Mouse (Mus musculus): ENCODE results near the gene Spats2.

The Spats2 gene

DNA sequence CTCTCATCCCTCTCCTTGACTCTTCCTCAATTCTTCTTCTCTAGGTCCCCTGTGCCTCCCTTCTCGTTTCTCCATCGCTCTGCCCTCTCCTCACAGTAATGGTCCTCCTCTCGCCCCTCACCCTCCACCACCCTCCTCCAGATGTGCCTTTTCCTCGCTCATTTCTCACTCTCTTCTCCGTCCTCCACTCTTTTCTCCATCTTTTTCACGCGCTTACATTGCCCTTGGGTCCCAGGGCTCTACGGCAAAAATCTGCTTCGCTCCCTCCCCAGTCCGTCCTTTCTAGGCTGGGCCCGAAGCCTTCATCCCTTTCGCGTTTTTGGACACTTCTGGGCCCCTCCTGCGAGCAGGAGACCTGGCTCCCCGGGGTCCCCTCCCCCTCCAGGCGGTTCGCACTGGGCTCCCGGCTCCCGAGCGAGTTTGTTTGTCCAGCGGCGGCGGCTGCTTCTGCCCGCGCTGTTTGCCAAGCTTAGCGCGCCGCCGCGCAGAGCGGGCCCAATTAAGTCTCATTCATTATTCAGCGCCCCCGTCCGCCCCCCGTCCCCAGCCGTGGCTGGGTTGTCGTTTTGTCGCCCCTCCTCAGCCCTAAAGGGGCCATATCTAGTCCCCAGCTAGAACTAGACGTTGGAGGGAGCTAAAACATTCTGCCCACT, 27.8 kb upstream of the Spats2 start:
- no peak for DNase-seq (ENCODE audit: low spot score)

DNA sequence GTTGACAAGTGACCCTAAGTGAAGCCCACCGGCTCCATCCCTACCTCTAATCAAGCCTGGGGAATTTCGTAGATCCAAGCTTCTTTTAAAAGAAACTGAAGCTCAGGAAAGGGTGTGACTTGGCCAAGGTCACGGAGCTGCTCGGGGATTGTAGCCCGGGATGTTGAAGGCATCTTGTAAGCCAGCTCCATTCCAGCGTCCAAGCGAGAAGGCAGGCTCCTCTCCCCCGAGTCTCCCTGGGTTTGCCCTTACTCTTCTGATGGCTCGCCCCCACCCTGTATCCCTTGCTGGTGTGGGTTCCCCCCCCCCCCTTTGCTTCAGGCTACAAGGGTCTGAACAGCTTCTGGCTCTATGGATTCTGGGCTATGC, 27.2 kb upstream of the Spats2 start:
- no peak for DNase-seq (ENCODE audit: low spot score)

DNA sequence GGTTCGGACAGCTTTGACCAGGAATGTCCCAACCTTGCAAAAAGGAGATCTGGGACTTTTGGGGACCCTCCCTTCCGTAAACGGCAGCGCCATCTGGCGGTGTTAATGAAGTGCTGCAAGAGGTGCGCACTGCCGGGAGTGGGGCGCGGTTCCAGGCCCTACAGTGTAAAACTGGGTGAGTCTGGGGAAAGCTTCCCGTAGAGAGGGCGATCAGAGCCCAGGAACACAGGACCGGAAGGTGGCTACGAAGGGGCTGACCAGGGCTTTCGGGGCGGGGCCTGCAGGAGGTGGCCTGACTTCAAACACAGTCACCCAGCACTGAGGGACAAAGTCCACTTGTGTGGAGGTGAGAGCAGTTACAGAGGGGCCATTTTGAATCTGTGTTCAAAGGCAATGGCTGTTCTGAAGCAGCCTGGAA, 26.6 kb upstream of the Spats2 start:
- DNase-seq (ENCODE audit: low spot score) = peak; percentile 45

DNA sequence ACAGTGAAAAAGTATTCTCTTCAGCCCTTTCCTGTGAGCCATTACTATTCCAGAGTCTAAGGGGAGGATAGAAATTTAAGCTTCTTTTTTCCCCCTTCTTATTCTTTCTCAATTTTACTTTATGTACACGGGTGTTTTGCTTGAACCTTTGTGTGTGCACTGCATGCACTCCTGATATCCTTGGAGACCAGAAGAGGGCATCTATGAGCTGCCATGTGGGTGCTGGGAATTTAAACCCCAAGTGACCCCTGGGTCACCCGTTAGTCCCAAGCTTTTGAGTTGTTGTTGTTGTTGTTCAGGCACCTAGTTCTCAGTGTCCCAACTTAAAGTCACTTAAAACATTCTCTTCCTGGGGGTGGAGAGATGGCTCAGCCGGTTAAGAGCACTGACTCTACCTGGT, 25.7 kb upstream of the Spats2 start:
- no peak for DNase-seq (ENCODE audit: low spot score)

DNA sequence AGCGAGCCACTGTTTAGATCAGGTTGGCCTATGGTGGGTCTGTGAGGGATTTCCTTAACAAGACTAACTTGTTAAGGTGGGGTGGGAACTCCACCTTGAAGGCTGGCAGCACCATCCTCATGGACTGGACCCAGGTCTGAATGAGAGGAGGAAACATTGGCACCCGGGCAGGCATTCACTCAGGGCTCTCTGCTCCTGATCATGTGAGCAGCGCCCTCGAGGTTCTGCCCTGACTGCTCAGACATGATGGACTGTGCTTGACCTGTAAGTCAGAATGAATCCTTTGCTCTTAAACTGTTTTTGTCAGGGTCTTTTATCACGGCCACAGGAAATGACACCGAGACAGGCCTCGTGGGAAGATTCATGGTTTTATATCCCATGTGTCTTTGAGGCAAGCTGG, 20.5 kb upstream of the Spats2 start:
- no peak for DNase-seq (ENCODE audit: low spot score)

DNA sequence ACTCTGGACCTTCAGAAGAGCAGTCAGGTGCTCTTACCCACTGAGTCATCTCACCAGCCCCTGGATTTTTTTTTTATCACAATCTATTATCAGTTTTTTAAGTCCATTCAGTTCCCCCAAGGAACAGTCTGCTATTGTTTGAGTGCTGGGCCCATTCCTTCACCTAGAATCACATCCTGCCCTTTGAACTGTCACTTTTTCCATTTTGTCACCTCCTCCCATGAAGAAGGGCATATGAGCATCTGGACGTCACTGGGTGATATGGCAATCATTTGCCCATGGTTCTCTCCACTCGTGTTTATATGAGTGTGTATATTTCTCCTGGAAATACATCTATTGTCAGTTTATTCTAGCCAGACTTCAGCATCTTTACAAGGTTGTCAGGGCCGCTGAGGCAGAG, 17.9 kb upstream of the Spats2 start:
- DNase-seq (ENCODE audit: low spot score) = no peak

DNA sequence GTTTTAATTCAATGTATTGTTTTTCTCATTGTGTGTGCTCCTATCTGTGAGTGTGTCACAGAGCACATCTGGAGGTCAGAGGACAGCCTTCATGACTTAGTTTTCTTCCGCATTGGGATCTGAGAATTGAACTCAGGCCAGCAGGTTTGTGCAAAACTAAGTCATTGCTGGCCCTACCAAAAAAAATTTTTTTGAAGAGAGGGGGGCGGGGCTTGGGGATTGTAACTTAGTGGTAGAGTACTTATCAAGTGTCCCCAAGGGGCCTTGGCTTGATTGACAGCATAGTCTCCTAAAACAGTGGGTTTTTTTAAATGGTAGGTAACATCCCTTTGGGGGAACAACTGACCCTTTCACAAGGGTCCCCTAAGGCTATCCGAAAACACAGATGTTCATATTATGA, 14.6 kb upstream of the Spats2 start:
- peak; percentile 26 for DNase-seq (ENCODE audit: low spot score)

DNA sequence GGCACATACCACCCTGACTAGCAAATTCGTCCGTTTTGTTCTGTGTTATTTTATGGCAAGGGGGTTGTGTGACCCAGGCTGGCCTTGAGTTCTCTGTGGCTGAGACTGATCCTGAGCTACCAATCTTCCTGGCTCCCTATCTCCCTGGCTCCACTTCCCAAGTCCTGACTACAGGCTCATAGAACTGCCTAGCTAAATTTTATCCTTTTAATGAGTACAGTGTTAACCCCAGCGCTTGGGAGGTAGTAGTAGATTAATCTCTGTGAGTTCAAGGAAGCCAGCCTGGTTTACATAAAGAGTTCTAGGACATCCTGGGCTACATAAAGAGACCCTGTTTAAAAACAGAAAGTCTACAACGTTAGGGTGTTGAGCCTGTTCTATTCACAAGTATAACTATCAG, 13.9 kb upstream of the Spats2 start:
- no peak for DNase-seq (ENCODE audit: low spot score)

DNA sequence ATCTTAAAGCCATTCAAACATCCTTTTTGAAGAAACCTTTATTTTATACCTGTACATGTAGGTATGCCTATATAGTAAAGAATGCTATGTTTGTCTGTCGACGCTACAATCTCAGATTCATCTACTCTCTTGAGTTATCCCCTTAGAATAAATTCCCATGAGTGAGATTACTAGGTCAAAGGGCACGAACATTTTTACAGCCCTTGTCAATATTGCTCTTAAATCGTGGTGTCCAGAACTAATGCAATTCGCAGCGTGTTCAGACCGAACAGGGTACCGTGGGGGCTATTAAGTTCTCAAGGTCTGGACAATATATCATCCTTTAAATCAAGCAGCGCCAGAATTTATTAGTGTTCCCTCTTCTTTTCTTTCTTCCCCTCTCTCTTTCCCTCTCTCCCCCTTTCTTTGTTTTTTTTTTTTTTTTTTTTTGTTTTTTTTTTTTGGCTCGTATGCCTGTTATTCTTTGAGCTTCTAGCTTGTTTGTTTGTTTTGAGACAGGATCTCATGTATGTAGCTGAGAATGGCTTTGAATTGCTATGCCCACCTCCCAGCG, 12.8 kb upstream of the Spats2 start:
- no peak for DNase-seq (ENCODE audit: low spot score)

DNA sequence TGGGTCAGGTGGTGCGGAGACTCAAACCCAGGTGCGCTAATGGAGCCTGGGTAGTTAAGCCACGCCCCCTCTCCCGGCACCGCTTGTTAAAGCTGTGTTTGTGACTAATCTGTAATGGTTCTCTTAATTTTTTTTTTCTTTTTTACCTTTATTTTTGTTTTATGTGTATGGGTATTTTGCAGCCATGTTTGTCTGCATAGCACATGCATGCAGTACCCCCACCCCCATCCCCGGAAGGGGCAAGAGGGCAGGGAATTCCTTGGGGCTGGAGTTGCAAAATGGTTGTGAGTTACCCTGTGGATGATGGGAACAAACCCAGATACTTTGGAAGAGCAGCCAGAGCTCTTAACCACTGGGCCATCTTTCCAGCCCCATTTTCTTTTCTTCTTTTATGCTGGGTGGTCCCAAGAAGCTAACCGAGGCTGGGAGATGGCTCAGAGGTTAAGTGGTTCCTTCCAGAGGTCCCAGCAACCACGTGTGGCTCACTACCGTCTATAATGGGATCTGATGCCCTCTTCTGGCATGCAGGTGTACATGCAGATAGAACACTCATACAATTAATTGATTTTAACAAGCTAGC, 12.2 kb upstream of the Spats2 start:
- DNase-seq (ENCODE audit: low spot score) = no peak

DNA sequence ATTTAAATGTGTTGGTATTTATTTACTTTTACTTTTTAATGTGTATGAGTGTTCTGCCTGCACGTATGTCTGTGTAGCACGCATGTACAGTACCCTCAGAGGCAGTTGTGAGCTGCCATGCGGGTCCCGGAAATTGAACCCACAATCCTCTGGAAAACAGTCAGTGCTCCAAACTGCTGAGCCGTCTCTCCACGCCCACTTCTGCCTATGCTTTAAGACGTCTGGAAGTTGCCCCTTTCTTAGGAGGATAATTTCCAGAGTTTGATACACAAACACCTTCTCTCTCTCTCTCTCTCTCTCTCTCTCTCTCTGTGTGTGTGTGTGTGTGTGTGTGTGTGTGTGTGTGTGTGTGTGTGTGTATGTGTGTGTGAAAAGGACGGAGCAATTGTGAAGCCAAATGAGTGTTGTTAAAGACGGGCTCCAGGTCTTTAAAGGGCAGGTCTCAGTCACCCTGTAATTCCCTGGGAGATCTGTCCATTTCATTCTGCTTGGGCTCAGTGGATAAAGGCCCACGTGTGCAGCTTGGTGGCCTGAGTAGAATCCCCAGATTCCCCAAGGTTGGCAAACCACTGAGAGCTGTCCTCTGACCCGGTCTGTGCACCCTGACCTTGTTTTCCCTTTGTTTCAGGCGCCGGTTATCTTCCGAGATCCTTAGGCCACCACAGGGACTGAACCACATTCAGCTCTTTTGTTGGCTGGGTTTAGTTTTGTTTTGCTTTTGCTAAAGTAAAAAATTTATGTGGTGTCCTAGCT, 11.2 kb upstream of the Spats2 start:
- DNase-seq (ENCODE audit: low spot score) = peak; percentile 36

DNA sequence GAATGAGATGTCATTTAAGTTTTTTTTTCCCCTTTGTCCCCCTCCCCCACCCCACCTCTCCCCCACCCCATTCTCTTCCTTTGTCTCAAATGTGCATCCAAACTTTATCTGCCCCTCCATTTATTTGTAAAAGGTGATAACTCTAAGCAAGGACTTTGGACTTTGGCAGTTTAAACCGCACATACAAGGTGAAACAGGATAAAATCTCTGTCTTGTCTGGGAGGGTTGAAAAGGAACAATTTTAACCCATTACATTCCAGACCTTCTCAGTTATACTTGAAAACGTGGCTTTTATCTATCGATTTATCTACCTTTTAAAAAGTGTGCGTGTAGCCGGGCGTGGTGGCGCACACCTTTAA, 10.7 kb upstream of the Spats2 start:
- DNase-seq (ENCODE audit: low spot score) = no peak

DNA sequence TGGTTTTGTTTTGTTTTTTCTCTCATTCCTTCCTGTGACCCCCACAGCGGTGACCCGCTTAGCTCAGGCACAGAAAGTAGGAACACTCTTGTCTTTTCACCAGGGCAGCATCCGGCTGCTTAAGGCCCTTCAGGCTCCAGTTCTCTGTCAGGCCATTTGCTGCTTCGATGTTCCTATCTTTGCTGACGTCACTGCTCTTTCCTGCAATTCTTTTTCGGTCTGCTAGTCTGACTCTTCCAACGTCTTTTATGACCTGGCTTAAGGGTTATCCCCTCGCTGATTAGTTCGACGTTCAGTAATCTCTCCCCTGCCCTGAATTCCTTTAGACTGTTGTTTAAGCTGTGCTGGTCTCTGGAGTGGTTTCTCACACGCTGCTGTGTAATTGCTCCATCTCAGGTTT, 9.2 kb upstream of the Spats2 start:
- no peak for DNase-seq (ENCODE audit: low spot score)

DNA sequence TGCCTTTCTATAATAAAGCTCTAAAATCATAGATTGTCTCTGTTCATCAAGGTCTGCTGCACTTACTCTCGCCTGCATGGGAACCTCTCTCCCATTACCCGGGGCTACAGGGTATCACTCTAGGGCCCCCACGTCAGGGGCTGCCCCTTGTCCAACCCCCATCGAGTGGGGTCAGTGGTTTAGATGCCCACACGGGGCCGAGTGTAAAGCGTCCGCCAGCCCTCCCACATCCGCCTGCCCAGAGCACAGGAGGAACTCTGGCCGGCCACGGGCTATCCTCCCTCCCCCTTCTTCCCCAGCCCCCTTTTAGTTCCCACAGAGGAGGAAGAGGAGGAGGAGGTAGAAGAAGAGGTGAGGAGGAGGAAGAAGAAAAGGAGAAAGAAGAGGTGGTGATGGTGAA, 4.9 kb upstream of the Spats2 start:
- no peak for DNase-seq (ENCODE audit: low spot score)

DNA sequence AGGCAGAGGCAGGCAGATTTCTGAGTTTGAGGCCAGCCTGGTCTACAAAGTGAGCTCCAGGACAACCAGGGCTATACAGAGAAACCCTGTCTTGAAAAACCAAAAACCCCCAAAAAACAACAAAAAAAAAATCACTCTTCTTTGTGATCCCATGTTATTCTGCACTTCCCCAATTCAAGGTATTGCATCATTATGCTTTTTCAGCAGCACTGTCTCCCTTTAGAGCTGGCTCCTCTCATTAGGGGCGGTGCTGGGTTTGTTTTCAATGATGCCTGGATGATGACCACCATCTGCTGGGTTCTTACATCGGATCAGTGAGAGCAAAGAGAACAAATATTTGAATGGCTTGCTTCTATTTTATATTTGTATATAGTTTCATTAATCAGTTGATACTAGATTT, 3.1 kb upstream of the Spats2 start:
- DNase-seq (ENCODE audit: low spot score) = no peak

DNA sequence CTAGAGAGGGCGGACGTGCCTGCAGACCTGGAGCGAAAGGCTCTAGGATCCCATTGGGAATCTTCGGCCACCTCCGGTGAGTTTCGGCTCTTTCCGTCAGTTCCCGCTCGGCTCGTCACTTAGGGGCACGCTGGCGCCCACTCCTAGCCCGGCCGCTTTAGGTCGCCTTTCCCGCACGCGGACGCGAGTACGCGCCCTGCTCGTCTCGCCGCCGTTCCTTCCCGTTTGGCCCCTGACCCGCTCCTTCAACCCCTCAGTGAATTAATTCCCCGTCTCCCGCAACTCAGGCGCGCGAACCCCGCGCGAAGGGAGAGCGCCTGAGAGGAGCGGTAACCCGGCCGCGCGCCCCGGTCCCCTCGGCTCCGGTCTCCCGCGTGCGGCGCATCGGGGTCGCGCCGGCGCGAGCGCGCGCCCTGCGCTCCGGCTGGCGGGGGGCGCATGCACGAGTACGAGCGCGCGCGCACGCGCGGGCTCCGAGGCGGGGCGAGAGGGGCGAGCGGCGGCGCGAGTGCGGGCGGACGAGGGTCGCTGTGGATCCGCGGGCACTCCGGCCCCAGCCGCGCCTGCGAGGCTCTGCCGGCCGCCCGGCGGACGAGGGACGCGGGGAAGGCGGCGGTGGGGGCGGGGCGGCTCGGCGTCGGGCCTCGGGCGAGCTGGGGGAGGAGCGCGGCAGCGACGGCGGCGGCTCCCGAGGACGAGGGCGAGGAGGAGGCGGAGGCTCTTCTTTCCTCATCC, 532 bp downstream of the Spats2 start:
- peak; percentile 65 for DNase-seq (ENCODE audit: low spot score)

DNA sequence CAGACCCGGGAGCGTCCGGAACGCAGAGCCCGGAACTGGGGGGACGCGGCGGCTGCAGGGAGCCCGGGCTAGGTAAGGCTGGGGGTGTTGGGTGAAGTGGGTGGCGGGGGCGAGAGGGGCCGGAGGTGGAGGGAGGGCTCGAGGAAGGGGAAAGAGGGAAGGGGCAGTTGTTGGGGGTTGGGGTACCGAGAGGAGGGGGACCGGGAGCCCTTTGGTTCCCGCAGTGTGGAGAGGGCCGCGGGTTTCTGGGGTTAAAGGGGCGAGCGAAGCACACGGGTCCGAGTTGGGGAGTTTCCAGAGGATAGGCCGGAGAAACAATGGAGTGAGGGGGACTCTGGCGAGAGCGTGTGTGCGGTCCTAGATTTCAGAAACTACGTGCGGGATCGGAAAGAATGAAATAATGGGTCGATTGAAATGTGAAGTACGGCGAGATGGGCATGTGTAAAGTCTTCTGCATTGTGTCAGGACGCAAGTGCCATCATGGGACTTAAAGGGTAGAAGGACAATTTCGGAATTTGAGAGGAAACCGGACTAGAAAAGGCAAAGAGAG, 1.2 kb downstream of the Spats2 start:
- DNase-seq (ENCODE audit: low spot score) = peak; percentile 39

DNA sequence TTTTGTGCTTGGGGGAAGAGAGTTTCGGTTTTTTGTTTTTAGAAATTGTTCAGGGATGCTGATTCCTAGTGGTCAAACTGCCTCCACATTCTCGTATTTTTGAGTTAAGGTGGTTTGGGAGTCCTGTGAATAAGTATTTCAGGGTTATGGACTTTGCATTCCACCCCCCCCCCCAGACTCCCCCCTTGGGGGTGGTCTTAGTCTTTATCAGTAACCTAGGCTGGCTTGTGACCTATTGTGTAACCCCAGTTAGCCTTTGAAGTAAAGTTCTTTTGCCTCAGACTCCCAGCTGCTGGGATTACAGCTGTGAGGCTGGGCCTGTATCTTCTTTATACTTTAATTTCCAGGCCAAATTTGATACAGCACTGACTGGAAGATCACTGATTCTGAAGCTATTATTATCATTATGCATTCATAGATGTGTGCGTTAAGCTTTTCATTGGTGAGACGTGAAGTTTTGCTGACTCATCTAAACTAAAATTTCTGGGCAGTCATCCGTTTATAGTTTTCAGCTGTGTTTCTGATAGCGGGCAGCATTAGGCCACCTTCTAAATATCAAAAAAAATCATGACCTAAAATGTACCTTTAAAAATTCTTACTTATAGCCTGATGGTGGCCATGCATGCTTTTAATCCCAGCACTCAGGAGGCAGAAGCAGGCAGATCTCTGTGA, 2.3 kb downstream of the Spats2 start:
- no peak for DNase-seq (ENCODE audit: low spot score)

DNA sequence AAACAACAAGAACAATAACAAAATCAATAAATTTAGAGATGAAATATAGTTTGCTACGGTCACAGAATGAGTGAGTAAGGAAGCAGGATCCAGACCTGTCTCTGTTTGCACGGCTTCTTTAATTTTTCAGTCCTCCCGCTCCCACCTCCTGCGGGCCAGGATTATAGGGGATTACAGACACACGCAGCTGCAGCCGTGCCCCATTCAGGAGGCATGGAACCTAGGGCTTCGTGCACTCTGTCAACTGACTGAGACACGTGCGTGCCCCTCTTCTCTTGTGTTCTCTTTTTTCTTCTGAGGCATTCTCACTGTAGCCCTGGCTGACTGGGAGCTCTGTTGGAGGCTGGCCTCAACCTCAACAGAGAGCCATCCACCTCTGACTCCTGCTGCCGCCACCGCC, 3.7 kb downstream of the Spats2 start:
- DNase-seq (ENCODE audit: low spot score) = no peak

DNA sequence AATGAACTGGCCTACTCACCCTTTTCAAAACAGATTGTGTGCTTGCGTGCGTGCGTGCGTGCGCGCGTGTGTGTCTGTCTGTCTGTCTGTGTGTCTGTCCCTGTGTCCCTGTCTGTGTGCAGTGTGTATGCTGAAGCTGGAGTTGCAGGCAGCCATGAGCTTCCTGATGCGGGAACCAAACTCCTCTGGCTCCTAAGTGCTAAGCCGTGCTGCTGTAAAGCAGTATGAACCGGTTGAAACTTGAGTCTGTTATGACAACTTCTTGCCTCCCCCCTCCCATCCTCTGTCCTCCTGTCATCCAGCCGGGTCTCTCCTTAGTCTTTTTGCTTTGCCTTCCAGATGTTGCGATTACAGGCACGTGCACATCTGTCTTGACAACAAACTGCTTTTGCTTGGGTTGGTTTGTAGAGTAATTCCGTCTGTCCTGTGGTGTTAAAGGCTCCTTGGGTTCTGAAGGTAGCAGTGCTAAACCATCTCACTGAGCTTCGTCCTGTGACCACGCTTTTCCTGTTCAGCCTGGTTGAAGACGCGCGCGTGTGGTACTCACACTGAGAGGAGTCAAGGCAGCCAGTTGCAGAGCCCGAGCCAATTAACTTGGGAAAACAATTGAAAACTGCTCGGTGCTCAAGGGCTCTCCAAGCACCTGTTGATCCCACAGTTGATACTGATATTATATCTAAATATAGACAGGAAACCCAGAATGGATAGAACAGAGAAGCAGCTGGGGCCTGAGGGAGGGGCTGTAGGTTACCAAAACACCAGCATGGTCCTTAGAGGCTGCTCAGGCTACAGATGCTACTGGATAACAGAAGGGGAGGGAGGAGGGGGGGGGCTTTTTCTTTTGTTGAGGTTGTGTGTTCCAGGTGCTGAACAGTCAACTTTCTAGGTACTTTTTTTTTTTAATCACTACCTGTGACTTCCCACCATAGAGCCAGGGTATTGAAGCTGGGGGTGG, 4.5 kb downstream of the Spats2 start:
- DNase-seq (ENCODE audit: low spot score) = no peak

DNA sequence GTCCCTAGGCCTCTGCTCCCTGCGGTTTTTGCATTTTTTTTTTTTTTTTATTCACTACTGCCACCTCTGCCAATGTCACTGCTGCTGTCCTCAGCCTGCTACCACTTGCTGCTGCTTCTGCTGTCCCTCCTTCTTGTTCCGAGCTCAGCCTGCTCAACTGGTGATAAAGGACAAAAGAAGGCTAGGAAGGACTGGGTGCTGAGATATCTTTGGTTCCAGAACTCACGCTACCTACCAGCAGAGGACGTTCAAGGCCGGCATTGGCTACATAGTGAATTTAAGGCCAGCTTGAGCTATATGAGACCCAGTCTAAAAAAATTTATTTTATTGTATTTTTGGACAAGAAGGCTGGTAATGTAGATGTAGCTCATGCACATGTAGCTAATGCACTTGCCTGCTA, 12.7 kb downstream of the Spats2 start:
- DNase-seq (ENCODE audit: low spot score) = no peak

Data from adipocyte (in vitro differentiated cells).